Mouse (Mus musculus): ENCODE results near the gene 9130213A22Rik. TPM values are rescaled to one million over a fixed set of nuclear protein-coding genes. Genes with fewer than 3 reads are reported as not detected.

Gene 9130213A22Rik
- total and polyA plus RNA-seq, 2 experiments from 2014 or later, result 1.0 to 1.2 TPM

DNA sequence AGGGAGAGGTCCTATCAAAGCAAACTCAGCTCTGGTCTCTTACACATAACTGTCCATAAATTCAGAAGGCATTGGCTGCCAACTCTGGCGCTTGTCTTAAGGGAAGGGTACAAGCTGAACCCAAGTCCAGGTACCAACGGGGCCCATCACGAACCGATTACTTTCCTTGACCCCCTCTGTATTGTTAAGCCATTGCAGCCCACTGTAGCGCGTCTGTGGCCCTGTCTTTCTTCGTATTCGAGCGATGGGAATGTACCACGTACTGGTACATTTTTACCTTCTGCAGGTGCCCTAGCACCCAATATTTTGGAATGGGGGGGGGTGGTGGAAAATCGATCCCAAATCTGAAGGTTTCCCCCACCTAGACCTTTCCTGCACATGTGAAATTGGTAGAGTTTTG, 50.2 kb downstream of the 9130213A22Rik start:
- WGBS, result 89% methylated on average over 11 of the region's 11 CpGs
- Histone ChIP-seq H3K4me2 (ENCODE audit: low read depth, low read length, poor library complexity, severe bottlenecking) (peak overlapping the region; percentile 54), H3K9me3 (ENCODE audit: low read length) (no peaks in the 10 kb centered on the region), H3K4me3 (ENCODE audit: low read depth, low read length) (peak overlapping the region; percentile 27; the same call in 1 of the 2 replicates), H3K4me1 (ENCODE audit: insufficient read depth, low read length) (peaks cover 9% of the 10 kb centered on the region; the same call in 1 of the 2 replicates), H3K9ac (replicated peaks; ENCODE audit: low read length, poor library complexity, severe bottlenecking) (peak overlapping the region; percentile 25; the same call in 1 of the 2 replicates), H3K36me3 (ENCODE audit: insufficient read depth, low read length) (no peaks in the 10 kb centered on the region), H3K27me3 (ENCODE audit: insufficient read depth, low read length) (no peaks in the 10 kb centered on the region), H3K27ac (ENCODE audit: low read depth, low read length) (peak overlapping the region; percentile 93)
- no peak for TF ChIP-seq CTCF (IDR thresholded peaks at IDR 0.05)
- no peak for DNase-seq (ENCODE audit: low spot score)
- no peak for ATAC-seq (ENCODE audit: low FRiP score)

DNA sequence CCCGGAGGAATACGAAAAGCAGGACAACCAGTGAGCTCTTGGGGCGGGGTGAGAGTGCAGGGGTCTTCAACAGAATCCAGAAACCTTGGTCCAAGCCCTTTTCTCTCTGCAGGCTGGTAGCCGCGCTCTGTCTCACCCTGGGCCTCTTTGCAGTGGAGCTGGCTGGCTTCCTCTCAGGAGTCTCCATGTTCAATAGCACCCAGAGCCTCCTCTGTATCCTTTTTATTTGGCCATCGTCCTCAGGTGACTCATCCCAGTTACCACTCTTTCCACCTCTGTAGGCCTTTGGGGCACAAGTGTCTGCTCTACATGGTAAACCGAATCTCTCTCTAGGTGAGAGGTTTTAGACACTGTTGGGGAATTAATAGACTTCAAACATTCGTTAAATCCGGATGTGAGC, 51.1 kb downstream of the 9130213A22Rik start:
- 23% methylated on average over 9 of the region's 9 CpGs for whole genome bisulfite sequencing
- H3K27me3 ChIP-seq (ENCODE audit: insufficient read depth, low read length), result no peaks in the 10 kb centered on the region

GRCm38 (mm10) chr11:69070590-69071222, 51.7 kb downstream of the 9130213A22Rik start, which contains the start of gene Tmem107:
Gene Tmem107 (plus strand): TSS chr11:69070806.
- Histone ChIP-seq H3K9me3 (ENCODE audit: low read length) (no peaks in the 10 kb centered on the region), H3K36me3 (ENCODE audit: insufficient read depth, low read length) (no peaks in the 10 kb centered on the region), H3K4me2 (ENCODE audit: low read depth, low read length, poor library complexity, severe bottlenecking) (peak within 1 kb of the TSS; percentile 73), H3K27ac (ENCODE audit: low read depth, low read length) (peak within 1 kb of the TSS; percentile 68), H3K9ac (replicated peaks; ENCODE audit: low read length, poor library complexity, severe bottlenecking) (peak within 1 kb of the TSS; percentile 59), H3K27me3 (ENCODE audit: insufficient read depth, low read length) (no peaks in the 10 kb centered on the region), H3K4me1 (ENCODE audit: insufficient read depth, low read length) (peaks cover 12% of the 10 kb centered on the region; the same call in 1 of the 2 replicates), H3K4me3 (ENCODE audit: low read depth, low read length) (peak within 1 kb of the TSS; percentile 48)
- DNase-seq (ENCODE audit: low spot score) (peak; percentile 97), ATAC-seq (ENCODE audit: low FRiP score) (peak; percentile 88)
- peak; percentile 34 for TF ChIP-seq CTCF (IDR thresholded peaks at IDR 0.05)
- 0% methylated on average over 46 of the region's 47 CpGs for WGBS

More for the DNA sequence above, 51.1 kb downstream of the 9130213A22Rik start:
- Histone ChIP-seq H3K36me3 (ENCODE audit: insufficient read depth, low read length) (no peaks in the 10 kb centered on the region), H3K9me3 (ENCODE audit: low read length) (no peaks in the 10 kb centered on the region), H3K4me1 (ENCODE audit: insufficient read depth, low read length) (peaks cover 12% of the 10 kb centered on the region; the same call in 1 of the 2 replicates), H3K4me2 (ENCODE audit: low read depth, low read length, poor library complexity, severe bottlenecking) (peak overlapping the region; percentile 73), H3K4me3 (ENCODE audit: low read depth, low read length) (peak overlapping the region; percentile 48), H3K27ac (ENCODE audit: low read depth, low read length) (peak overlapping the region; percentile 68), H3K9ac (replicated peaks; ENCODE audit: low read length, poor library complexity, severe bottlenecking) (peak overlapping the region; percentile 59)
- ATAC-seq (ENCODE audit: low FRiP score) (no peak), DNase-seq (ENCODE audit: low spot score) (no peak)
- TF ChIP-seq CTCF (IDR thresholded peaks at IDR 0.05), result no peak

DNA sequence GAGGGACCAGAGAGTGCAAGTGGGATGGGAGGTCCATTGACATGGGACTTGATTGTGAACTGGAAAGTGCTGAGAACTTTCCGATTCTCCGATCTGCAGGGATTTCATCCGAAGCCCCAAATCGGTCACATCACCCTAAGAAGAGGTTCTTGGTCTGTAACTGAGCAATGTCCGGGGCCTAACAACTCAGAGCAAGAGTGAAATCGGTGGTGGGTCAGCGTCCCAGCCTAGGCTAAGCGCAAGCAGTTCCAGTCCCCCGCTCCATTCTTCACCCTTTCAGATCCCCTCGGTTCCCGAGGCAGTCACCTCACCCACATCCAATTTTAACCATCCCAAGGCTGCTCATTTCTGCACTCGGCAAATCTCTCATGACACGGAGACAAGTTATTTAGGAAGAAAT, 52.3 kb downstream of the 9130213A22Rik start:
- Histone ChIP-seq H3K9me3 (ENCODE audit: low read length) (no peaks in the 10 kb centered on the region), H3K4me3 (ENCODE audit: low read depth, low read length) (peak overlapping the region; percentile 48), H3K27me3 (ENCODE audit: insufficient read depth, low read length) (no peaks in the 10 kb centered on the region), H3K4me1 (ENCODE audit: insufficient read depth, low read length) (peaks cover 12% of the 10 kb centered on the region; the same call in 1 of the 2 replicates), H3K36me3 (ENCODE audit: insufficient read depth, low read length) (no peaks in the 10 kb centered on the region), H3K27ac (ENCODE audit: low read depth, low read length) (peak overlapping the region; percentile 68), H3K9ac (replicated peaks; ENCODE audit: low read length, poor library complexity, severe bottlenecking) (peak overlapping the region; percentile 59), H3K4me2 (ENCODE audit: low read depth, low read length, poor library complexity, severe bottlenecking) (peak overlapping the region; percentile 73)
- DNase-seq (ENCODE audit: low spot score), result no peak
- ATAC-seq (ENCODE audit: low FRiP score), result 0 out of 2 replicates have a peak, but pooled peaks have one; percentile 1
- no peak for TF ChIP-seq CTCF (IDR thresholded peaks at IDR 0.05)
- WGBS, result under 1% methylated on average over 13 of the region's 13 CpGs

Other genes starting within 250 kb of the 9130213A22Rik start
- 0.11 TPM in 1 of 2 replicates, not detected in the other for gene Rnf222, start 234.0 kb downstream of the 9130213A22Rik start, total RNA-seq (2014; rRNA removed)
- not detected in 2 replicates for gene Rnf222, start 234.0 kb downstream of the 9130213A22Rik start, polyA plus RNA-seq (2015; fragmentation: Nextera tagmentation; extraction: Ambion mirVana)
- gene Rpl26, start 221.0 kb downstream of the 9130213A22Rik start, total RNA-seq (2014; rRNA removed), result 1,124 and 1,179 TPM in 2 replicates
- gene Rpl26, start 221.0 kb downstream of the 9130213A22Rik start, polyA plus RNA-seq (2015; fragmentation: Nextera tagmentation; extraction: Ambion mirVana), result 561 and 573 TPM in 2 replicates
- 1.5 and 4.3 TPM in 2 replicates for gene Odf4, start 195.5 kb downstream of the 9130213A22Rik start, total RNA-seq (2014; rRNA removed)
- gene Odf4, start 195.5 kb downstream of the 9130213A22Rik start, polyA plus RNA-seq (2015; fragmentation: Nextera tagmentation; extraction: Ambion mirVana), result 0.52 and 2.2 TPM in 2 replicates
- 23.3 and 50.8 TPM in 2 replicates for gene Arhgef15, start 165.1 kb downstream of the 9130213A22Rik start, total RNA-seq (2014; rRNA removed)
- gene Arhgef15, start 165.1 kb downstream of the 9130213A22Rik start, polyA plus RNA-seq (2015; fragmentation: Nextera tagmentation; extraction: Ambion mirVana), result 27.6 and 34.3 TPM in 2 replicates
- 0.93 and 1.4 TPM in 2 replicates for gene Slc25a35, start 154.5 kb downstream of the 9130213A22Rik start, total RNA-seq (2014; rRNA removed)
- 1.5 and 2.0 TPM in 2 replicates for gene Slc25a35, start 154.5 kb downstream of the 9130213A22Rik start, polyA plus RNA-seq (2015; fragmentation: Nextera tagmentation; extraction: Ambion mirVana)
- gene Rangrf, start 147.4 kb downstream of the 9130213A22Rik start, total RNA-seq (2014; rRNA removed), result 12.0 and 25.0 TPM in 2 replicates
- gene Rangrf, start 147.4 kb downstream of the 9130213A22Rik start, polyA plus RNA-seq (2015; fragmentation: Nextera tagmentation; extraction: Ambion mirVana), result 18.9 and 20.2 TPM in 2 replicates
- 28.3 and 28.7 TPM in 2 replicates for gene Pfas, start 114.1 kb downstream of the 9130213A22Rik start, total RNA-seq (2014; rRNA removed)
- gene Pfas, start 114.1 kb downstream of the 9130213A22Rik start, polyA plus RNA-seq (2015; fragmentation: Nextera tagmentation; extraction: Ambion mirVana), result 13.9 and 14.1 TPM in 2 replicates
- 60.0 and 67.7 TPM in 2 replicates for gene Ctc1, start 106.7 kb downstream of the 9130213A22Rik start, total RNA-seq (2014; rRNA removed)
- gene Ctc1, start 106.7 kb downstream of the 9130213A22Rik start, polyA plus RNA-seq (2015; fragmentation: Nextera tagmentation; extraction: Ambion mirVana), result 46.8 and 53.4 TPM in 2 replicates
- 6.9 and 10.5 TPM in 2 replicates for gene Aurkb, start 76.9 kb downstream of the 9130213A22Rik start, total RNA-seq (2014; rRNA removed)
- 6.0 and 6.9 TPM in 2 replicates for gene Aurkb, start 76.9 kb downstream of the 9130213A22Rik start, polyA plus RNA-seq (2015; fragmentation: Nextera tagmentation; extraction: Ambion mirVana)
- gene Borcs6, start 62.9 kb downstream of the 9130213A22Rik start, total RNA-seq (2014; rRNA removed), result 33.3 and 39.0 TPM in 2 replicates
- 21.1 and 21.3 TPM in 2 replicates for gene Borcs6, start 62.9 kb downstream of the 9130213A22Rik start, polyA plus RNA-seq (2015; fragmentation: Nextera tagmentation; extraction: Ambion mirVana)
- 42.4 and 61.8 TPM in 2 replicates for gene Tmem107, start 51.8 kb downstream of the 9130213A22Rik start, total RNA-seq (2014; rRNA removed)
- 23.8 and 27.8 TPM in 2 replicates for gene Tmem107, start 51.8 kb downstream of the 9130213A22Rik start, polyA plus RNA-seq (2015; fragmentation: Nextera tagmentation; extraction: Ambion mirVana)
- gene Vamp2, start 34.1 kb downstream of the 9130213A22Rik start, total RNA-seq (2014; rRNA removed), result 144 and 157 TPM in 2 replicates
- gene Vamp2, start 34.1 kb downstream of the 9130213A22Rik start, polyA plus RNA-seq (2015; fragmentation: Nextera tagmentation; extraction: Ambion mirVana), result 591 and 600 TPM in 2 replicates
- 28.5 and 47.1 TPM in 2 replicates for gene Per1, start 27.4 kb downstream of the 9130213A22Rik start, total RNA-seq (2014; rRNA removed)
- 11.8 and 15.4 TPM in 2 replicates for gene Per1, start 27.4 kb downstream of the 9130213A22Rik start, polyA plus RNA-seq (2015; fragmentation: Nextera tagmentation; extraction: Ambion mirVana)
- gene Hes7, start 2.2 kb downstream of the 9130213A22Rik start, total RNA-seq (2014; rRNA removed), result 1.2 and 2.1 TPM in 2 replicates
- 1.7 and 2.0 TPM in 2 replicates for gene Hes7, start 2.2 kb downstream of the 9130213A22Rik start, polyA plus RNA-seq (2015; fragmentation: Nextera tagmentation; extraction: Ambion mirVana)
- gene Aloxe3, start 3.3 kb upstream of the 9130213A22Rik start, total RNA-seq (2014; rRNA removed), result 16.3 and 19.4 TPM in 2 replicates
- 17.8 and 21.4 TPM in 2 replicates for gene Aloxe3, start 3.3 kb upstream of the 9130213A22Rik start, polyA plus RNA-seq (2015; fragmentation: Nextera tagmentation; extraction: Ambion mirVana)
- 1.0 and 1.5 TPM in 2 replicates for gene Alox12b, start 34.4 kb upstream of the 9130213A22Rik start, total RNA-seq (2014; rRNA removed)
- 0.67 and 0.91 TPM in 2 replicates for gene Alox12b, start 34.4 kb upstream of the 9130213A22Rik start, polyA plus RNA-seq (2015; fragmentation: Nextera tagmentation; extraction: Ambion mirVana)
- 3.5 and 4.1 TPM in 2 replicates for gene Alox8, start 75.3 kb upstream of the 9130213A22Rik start, total RNA-seq (2014; rRNA removed)
- gene Alox8, start 75.3 kb upstream of the 9130213A22Rik start, polyA plus RNA-seq (2015; fragmentation: Nextera tagmentation; extraction: Ambion mirVana), result 2.0 and 2.1 TPM in 2 replicates
- 1.3 and 1.4 TPM in 2 replicates for gene Gucy2e, start 114.4 kb upstream of the 9130213A22Rik start, total RNA-seq (2014; rRNA removed)
- 0.97 and 1.0 TPM in 2 replicates for gene Gucy2e, start 114.4 kb upstream of the 9130213A22Rik start, polyA plus RNA-seq (2015; fragmentation: Nextera tagmentation; extraction: Ambion mirVana)
- 15.3 and 16.2 TPM in 2 replicates for gene Cntrob, start 201.2 kb upstream of the 9130213A22Rik start, total RNA-seq (2014; rRNA removed)
- 10.2 and 13.6 TPM in 2 replicates for gene Cntrob, start 201.2 kb upstream of the 9130213A22Rik start, polyA plus RNA-seq (2015; fragmentation: Nextera tagmentation; extraction: Ambion mirVana)
- 128 and 205 TPM in 2 replicates for gene Trappc1, start 201.4 kb upstream of the 9130213A22Rik start, total RNA-seq (2014; rRNA removed)
- 161 and 177 TPM in 2 replicates for gene Trappc1, start 201.4 kb upstream of the 9130213A22Rik start, polyA plus RNA-seq (2015; fragmentation: Nextera tagmentation; extraction: Ambion mirVana)
- gene Kcnab3, start 203.7 kb upstream of the 9130213A22Rik start, total RNA-seq (2014; rRNA removed), result 3.2 and 7.6 TPM in 2 replicates
- 5.4 and 5.6 TPM in 2 replicates for gene Kcnab3, start 203.7 kb upstream of the 9130213A22Rik start, polyA plus RNA-seq (2015; fragmentation: Nextera tagmentation; extraction: Ambion mirVana)
- 245 and 310 TPM in 2 replicates for gene Rnf227, start 217.9 kb upstream of the 9130213A22Rik start, total RNA-seq (2014; rRNA removed)
- gene Rnf227, start 217.9 kb upstream of the 9130213A22Rik start, polyA plus RNA-seq (2015; fragmentation: Nextera tagmentation; extraction: Ambion mirVana), result 382 and 383 TPM in 2 replicates
- gene Chd3, start 246.8 kb upstream of the 9130213A22Rik start, total RNA-seq (2014; rRNA removed), result 284 and 298 TPM in 2 replicates
- 51.6 and 58.9 TPM in 2 replicates for gene Chd3, start 246.8 kb upstream of the 9130213A22Rik start, polyA plus RNA-seq (2015; fragmentation: Nextera tagmentation; extraction: Ambion mirVana)

Data from midbrain, postnatal 0 days (tissue).